Mouse (Mus musculus) lung, postnatal 0 days (tissue): ENCODE results near the gene Baz2b. TPM values are rescaled to one million over a fixed set of nuclear protein-coding genes. Genes with fewer than 3 reads are reported as not detected.

ENCODE experiments used
- ATAC-seq: fragments of 200-750 bp; cut with Nextera tagmentation; 2 replicates; pipeline ENCODE4 v1.8.0; 2017; ENCODE audit warnings: moderate library complexity
- DNase-seq: peaks from one replicate; pipeline ENCODE4 v3.0.0-alpha.2; 2016; ENCODE audit warnings: low spot score
- H3K27ac ChIP-seq: fragments of 300-500 bp; sonication (generic); 2 replicates; pipeline ENCODE4 v1.5.1; 2014; ENCODE audit warnings: antibody characterized with exemption, mild to moderate bottlenecking, low read length, mixed read lengths
- H3K27me3 ChIP-seq: fragments of 300-500 bp; sonication (generic); replicated peaks from 2 replicates; pipeline ENCODE4 v1.6.1; 2014; ENCODE audit warnings: low read length, mixed read lengths; ENCODE audit not compliant: insufficient read depth
- H3K36me3 ChIP-seq: fragments of 300-500 bp; sonication (generic); 2 replicates; pipeline ENCODE4 v1.6.1; 2014; ENCODE audit warnings: low read length, mixed read lengths; ENCODE audit not compliant: insufficient read depth
- H3K4me1 ChIP-seq: fragments of 300-500 bp; sonication (generic); 2 replicates; pipeline ENCODE4 v1.6.1; 2014; ENCODE audit warnings: antibody characterized with exemption, low read depth, low read length, mixed read lengths; ENCODE audit not compliant: insufficient read depth
- H3K4me2 ChIP-seq: fragments of 300-500 bp; sonication (generic); replicated peaks from 2 replicates; pipeline ENCODE4 v1.6.1; 2014; ENCODE audit warnings: low read depth, mild to moderate bottlenecking, low read length, moderate library complexity, mixed read lengths
- H3K4me3 ChIP-seq: fragments of 300-500 bp; sonication (generic); 2 replicates; pipeline ENCODE4 v1.5.1; 2014; ENCODE audit warnings: low read depth, low read length
- H3K9ac ChIP-seq: fragments of 300-500 bp; sonication (generic); replicated peaks from 2 replicates; pipeline ENCODE4 v1.6.1; 2014; ENCODE audit warnings: low read depth, mild to moderate bottlenecking
- H3K9me3 ChIP-seq: fragments of 300-500 bp; sonication (generic); 2 replicates; pipeline ENCODE4 v1.6.1; 2016; ENCODE audit warnings: low read length, mixed read lengths
- CTCF ChIP-seq: IDR thresholded peaks from 2 replicates; pipeline ENCODE4 v1.5.1; 2016; ENCODE audit warnings: antibody characterized with exemption, mild to moderate bottlenecking
- EP300 ChIP-seq: IDR thresholded peaks from 2 replicates; pipeline ENCODE4 v1.6.1; 2016; ENCODE audit warnings: antibody characterized with exemption, mild to moderate bottlenecking, control low read depth
- WGBS: fragments of 180-500 bp; shearing (Covaris S2); extraction: QIAGEN DNeasy Blood & Tissue Kit; methylation state at CpG from one replicate; pipeline ENCODE4 v1.1.7; 2014; 5-methylcytosine and 5-hydroxymethylcytosine counted together
- polyA plus RNA-seq: library from polyadenylated mRNA; unstranded; fragments of >200 nt; fragmentation: Nextera tagmentation; extraction: Ambion mirVana; gene quantifications from 2 replicates; pipeline ENCODE4 v1.2.1, GENCODE M21; 2015

Gene Baz2b
- polyA plus RNA-seq, 1 experiment from 2014 or later = 63.0 TPM

DNA sequence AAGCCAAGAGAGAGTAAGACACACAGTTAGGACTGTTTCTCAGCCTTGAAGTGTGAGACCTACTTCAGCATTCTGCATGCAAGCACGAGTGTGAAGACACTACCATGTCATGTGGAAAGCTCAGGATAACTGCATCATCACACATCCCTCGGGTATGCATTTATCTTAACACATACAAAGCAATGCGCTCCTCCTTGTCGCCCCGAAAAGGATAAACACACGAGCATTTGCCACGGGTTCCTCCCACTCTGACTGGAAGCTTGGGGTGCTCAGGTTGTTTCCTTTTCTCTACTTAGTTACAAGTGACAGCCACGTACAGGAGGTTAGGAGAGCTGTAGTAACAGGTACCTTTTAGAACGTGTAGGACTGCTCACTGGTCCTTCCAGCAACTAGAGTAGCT, 91.8 kb downstream of the Baz2b start:
- H3K4me1 ChIP-seq = peaks cover 3% of the 10 kb centered on the region; the same call in 1 of the 2 replicates
- H3K9ac ChIP-seq = no peak overlapping the region
- no peaks in the 10 kb centered on the region for H3K36me3 ChIP-seq
- no peak overlapping the region for H3K4me2 ChIP-seq
- H3K27ac ChIP-seq = no peak overlapping the region
- ATAC-seq (no peak), DNase-seq (no peak)
- no peak for TF ChIP-seq CTCF
- 58% methylated on average over 9 of the region's 9 CpGs for WGBS
- no peak overlapping the region for H3K4me3 ChIP-seq
- H3K27me3 ChIP-seq = no peaks in the 10 kb centered on the region
- H3K9me3 ChIP-seq = no peaks in the 10 kb centered on the region

- H3K9ac ChIP-seq = no peak overlapping the region
- H3K27me3 ChIP-seq = no peaks in the 10 kb centered on the region
- H3K4me1 ChIP-seq = no peaks in the 10 kb centered on the region
- no peak overlapping the region for H3K4me2 ChIP-seq
- TF ChIP-seq EP300 (no peak), CTCF (no peak)
- H3K4me3 ChIP-seq = no peak overlapping the region
- 71% methylated on average over 12 of the region's 12 CpGs for WGBS
- H3K36me3 ChIP-seq = 0 out of 2 replicates have a peak, but pooled peaks cover 1% of the 10 kb centered on the region
- no peak for ATAC-seq
- H3K27ac ChIP-seq = no peak overlapping the region
- no peak for DNase-seq
- H3K9me3 ChIP-seq = no peaks in the 10 kb centered on the region
Measured at GRCm38 (mm10) chr2:60115891-60116554, 93.6 kb downstream of the Baz2b start.

DNA sequence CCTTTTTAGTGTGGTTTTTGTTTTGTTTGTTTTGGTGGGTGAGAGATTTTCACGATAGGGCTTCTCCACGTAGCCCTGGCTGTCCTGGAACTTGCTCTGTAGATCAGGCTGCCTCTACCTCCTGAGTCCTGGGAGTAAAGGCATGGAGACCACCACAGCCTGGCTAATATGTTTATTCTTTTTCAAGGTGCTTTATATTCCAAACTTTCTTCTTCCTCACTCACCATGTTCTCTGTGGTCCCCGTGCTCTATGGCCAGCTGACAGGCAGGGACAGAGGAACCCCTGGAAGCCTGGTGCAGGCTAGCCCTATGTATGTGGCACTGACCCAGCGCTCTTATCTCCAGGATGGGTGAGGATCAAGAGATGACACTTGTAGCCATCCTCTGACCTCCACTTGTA, 94.7 kb downstream of the Baz2b start:
- no peak for DNase-seq
- ATAC-seq = no peak
- no peak overlapping the region for H3K4me2 ChIP-seq
- TF ChIP-seq EP300 (no peak), CTCF (no peak)
- H3K9ac ChIP-seq = no peak overlapping the region
- H3K36me3 ChIP-seq = 0 out of 2 replicates have a peak, but pooled peaks cover 4% of the 10 kb centered on the region
- H3K27me3 ChIP-seq = no peaks in the 10 kb centered on the region
- no peaks in the 10 kb centered on the region for H3K9me3 ChIP-seq
- 65% methylated on average over 4 of the region's 4 CpGs for WGBS
- H3K4me1 ChIP-seq = no peaks in the 10 kb centered on the region
- H3K27ac ChIP-seq = no peak overlapping the region
- no peak overlapping the region for H3K4me3 ChIP-seq

- DNase-seq (no peak), ATAC-seq (no peak)
- no peaks in the 10 kb centered on the region for H3K27me3 ChIP-seq
- no peak overlapping the region for H3K4me3 ChIP-seq
- no peak for TF ChIP-seq CTCF
- no peak for TF ChIP-seq EP300
- no peaks in the 10 kb centered on the region for H3K9me3 ChIP-seq
- no peak overlapping the region for H3K9ac ChIP-seq
- WGBS = 70% methylated on average over 12 of the region's 12 CpGs
- no peak overlapping the region for H3K27ac ChIP-seq
- no peak overlapping the region for H3K4me2 ChIP-seq
- no peaks in the 10 kb centered on the region for H3K4me1 ChIP-seq
- 0 out of 2 replicates have a peak, but pooled peaks cover 4% of the 10 kb centered on the region for H3K36me3 ChIP-seq
Measured at GRCm38 (mm10) chr2:60113661-60114560, 95.7 kb downstream of the Baz2b start.

- Histone ChIP-seq H3K4me3 (no peak overlapping the region), H3K9ac (no peak overlapping the region), H3K27me3 (no peaks in the 10 kb centered on the region), H3K9me3 (no peaks in the 10 kb centered on the region), H3K4me1 (no peaks in the 10 kb centered on the region), H3K27ac (no peak overlapping the region), H3K4me2 (no peak overlapping the region), H3K36me3 (0 out of 2 replicates have a peak, but pooled peaks cover 4% of the 10 kb centered on the region)
- WGBS = 82% methylated on average over 2 of the region's 2 CpGs
- DNase-seq = no peak
- ATAC-seq = no peak
- TF ChIP-seq EP300 = no peak
- TF ChIP-seq CTCF = no peak
Measured at GRCm38 (mm10) chr2:60112116-60112515, 97.5 kb downstream of the Baz2b start.

DNA sequence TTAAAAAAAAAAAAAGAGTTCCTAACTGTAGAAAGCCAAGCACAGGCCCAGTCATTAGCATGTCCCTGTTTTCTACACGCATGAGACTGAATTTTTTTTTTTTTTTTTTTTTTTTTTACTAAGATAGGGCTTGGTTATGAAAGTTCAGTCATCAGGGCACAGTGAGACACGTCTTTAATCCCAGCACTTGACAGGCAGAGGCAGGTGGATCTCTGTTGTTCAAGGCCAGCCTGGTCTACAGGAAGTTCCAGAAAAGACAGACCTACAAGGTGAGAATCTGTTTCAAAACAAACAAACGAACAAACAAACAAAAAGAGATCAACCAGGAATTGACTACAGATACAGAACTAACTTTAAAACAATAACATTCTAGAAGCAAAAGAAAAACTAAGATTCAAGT, 100.6 kb downstream of the Baz2b start:
- no peak overlapping the region for H3K9ac ChIP-seq
- H3K9me3 ChIP-seq = no peaks in the 10 kb centered on the region
- 79% methylated on average over 3 of the region's 3 CpGs for WGBS
- H3K36me3 ChIP-seq = 0 out of 2 replicates have a peak, but pooled peaks cover 4% of the 10 kb centered on the region
- no peaks in the 10 kb centered on the region for H3K4me1 ChIP-seq
- ATAC-seq (no peak), DNase-seq (no peak)
- no peak overlapping the region for H3K27ac ChIP-seq
- H3K4me2 ChIP-seq = no peak overlapping the region
- H3K4me3 ChIP-seq = no peak overlapping the region
- TF ChIP-seq EP300 (no peak), CTCF (no peak)
- H3K27me3 ChIP-seq = no peaks in the 10 kb centered on the region
